Mouse (Mus musculus) NIH3T3 (cell line): ENCODE data around the gene Sestd1.

ENCODE experiments used
- DNase-seq: peaks from one replicate; pipeline ENCODE4 v3.0.0-alpha.2; 2012; ENCODE audit warnings: low read depth

The Sestd1 gene

DNA sequence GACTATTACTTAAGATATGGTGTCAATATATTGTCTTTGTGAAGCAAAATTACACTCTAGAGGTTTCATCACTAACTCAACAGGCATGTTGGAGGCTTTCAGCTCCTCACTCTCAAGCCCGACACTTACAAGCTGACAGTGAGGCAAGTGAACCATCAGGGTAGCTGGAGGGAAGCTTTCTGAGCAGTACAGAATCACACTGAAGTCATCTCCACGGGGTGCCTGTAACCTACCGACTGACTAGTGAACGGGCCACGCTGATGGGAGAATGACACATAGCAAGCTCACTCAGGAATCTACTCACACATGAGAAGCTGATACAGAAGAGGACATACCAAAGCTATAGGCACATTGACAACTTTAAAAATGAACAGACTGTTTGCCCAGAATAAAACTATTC is 67.5 kb downstream of the Sestd1 start:
- no peak for DNase-seq

DNA sequence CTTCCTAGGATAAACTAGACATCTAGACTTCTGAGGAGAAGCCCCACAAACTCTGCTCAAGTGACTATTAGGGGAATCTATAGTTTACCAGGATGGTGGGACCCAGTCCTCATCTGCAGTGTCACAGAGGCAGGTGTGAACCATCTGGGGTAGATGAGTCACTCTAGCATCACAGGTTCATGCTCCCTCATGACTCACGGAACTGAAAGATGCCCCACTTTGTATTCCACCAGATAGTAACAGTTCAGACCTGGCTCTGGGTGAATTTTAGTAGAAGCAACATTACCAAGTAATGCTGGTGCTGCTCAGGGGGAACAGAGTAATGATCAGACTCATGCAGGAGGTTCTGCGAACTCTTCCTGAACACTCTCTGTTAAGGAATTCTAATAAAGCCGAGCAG is 73.4 kb downstream of the Sestd1 start:
- no peak for DNase-seq

DNA sequence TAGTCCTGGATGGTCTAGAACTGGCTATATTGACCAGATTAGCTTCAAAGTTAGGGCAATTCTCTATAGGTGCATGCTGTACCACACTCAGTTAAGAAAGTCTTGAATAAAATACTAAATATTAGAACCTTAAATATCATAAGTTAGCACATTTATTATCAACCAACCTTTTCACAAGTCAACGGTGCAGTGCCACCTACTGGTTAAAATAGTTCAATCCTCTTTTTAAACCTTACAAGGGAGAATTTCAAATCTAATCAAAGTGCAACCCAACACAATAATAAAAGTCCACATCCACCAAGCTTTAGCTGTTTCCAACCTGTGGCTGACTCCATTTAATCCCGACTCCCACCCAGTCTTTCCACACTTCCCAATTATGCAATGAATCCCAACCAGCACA is 76.5 kb downstream of the Sestd1 start:
- DNase-seq, result peak; percentile 48

DNA sequence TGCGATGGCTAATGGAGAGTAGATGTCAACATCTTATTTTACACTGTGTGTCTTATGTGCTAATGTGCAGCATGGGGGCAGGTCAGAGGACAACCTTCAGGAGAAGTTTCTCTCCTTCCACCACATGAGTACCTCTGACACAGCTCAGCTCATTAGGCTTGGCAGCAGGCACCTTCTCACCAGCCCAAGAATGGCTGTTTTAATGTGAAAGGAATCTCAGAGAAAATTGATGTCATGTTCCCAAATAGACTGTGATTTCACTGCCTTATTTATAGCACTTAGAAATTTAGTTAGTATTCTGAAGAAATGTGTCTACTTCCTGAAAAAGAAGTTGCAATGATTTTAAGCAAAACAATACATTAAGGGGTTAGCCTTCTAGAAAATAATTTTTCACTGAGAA is 78.5 kb downstream of the Sestd1 start:
- peak; percentile 47 for DNase-seq

DNA sequence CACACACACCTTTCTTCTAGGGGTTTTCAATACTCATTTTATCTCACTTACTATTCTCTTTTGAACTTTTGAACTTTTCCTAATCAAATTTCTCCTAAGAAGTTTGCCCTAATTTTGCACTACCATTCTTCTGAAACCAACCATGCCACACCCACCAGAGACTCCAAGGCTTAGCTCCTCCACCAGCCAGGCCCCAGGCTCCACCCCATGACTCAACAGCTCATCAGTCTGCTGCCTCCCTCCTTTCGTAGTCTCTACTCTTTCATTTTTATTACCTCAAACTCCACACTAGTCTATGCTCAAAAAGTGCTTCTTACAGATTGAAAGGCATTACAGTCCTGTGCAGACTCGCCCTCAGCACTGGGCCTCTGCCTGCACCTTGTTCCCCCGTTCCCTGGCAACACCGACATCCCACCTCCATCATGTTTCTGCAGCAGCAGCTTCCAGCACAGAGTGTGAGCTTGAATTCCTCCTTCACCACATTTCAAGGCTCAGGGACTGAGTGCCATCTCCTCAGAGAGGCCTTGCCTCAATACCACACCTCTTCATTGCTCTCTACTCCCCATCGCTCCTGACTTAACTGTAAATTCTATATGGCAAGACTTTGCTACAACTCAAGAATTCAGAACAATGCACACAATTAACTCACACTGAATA is 79.3 kb downstream of the Sestd1 start:
- DNase-seq, result peak; percentile 55

DNA sequence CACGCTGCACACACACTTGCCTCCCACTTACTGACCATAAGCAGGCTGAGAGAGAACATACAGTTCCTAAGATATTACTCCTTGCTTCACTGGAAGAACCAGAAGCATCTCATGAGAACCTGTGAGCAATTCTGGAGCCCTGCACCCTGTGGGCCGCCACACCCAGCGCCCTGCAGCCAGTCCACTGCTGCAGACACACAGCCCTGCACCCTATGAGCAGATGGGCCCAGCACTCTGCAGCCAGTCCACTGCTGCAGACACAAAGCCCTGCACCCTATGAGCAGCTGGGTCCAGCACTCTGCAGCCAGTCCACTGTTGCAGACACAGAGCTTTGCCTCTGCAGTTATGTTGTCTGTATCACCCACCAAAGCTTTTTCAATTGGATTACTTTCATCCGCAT is 80.0 kb downstream of the Sestd1 start:
- DNase-seq, result no peak

DNA sequence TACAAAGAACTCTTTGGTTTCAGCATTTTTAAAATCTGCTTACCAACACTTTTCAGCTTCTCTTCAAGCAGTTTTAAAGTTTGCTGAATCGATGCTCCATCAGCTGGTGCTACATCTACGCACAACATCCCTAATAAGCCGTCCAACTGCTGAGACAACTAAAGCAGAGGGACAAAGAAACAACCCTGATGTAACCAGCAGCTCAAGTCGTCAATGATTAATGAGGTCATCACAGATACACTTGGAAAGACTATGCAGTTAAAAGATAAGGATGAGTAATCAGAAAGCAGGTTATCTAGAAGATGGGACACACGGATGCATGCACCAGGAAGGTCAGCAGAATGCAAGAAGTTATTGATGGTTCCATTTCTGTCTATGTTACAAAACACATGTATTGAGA is 82.1 kb downstream of the Sestd1 start:
- no peak for DNase-seq

DNA sequence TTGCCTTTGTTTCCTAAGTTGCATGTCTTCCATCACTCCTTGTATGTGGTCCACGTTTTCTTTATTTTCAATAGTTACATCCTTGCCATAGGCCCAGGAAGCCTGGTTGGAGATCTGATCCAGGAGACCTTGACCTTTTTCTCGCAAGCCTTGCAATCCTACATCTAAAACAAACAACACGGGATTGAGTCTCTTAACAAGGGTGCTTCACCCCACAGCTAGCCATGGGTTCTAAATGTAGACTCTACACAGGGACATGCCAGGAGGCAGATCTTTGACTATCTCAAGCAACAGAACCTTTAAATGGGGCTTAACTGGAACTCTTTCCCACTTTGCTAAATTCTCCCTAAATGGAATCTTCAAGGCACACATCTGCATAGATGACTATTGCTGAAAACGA is 83.6 kb downstream of the Sestd1 start:
- DNase-seq, result no peak

DNA sequence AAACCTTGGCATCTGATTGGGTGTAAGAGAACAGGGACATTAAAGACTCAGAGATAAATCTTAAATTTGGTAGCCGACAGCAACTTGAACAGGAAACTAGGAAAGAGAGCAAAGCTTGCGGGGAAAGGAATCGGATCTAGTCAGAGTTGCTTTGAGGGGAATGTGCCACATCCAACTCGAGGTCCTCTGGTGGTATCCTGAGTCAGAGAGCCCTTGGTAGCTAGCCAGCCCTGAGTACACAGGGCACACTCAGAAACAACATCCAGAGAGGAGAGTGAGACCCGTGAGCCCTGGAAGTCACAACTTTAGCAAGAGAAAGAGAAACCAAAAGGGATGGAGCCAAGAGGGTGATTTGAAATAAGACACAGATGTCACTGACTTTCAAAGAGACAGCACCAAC is 85.3 kb downstream of the Sestd1 start:
- DNase-seq, result no peak

DNA sequence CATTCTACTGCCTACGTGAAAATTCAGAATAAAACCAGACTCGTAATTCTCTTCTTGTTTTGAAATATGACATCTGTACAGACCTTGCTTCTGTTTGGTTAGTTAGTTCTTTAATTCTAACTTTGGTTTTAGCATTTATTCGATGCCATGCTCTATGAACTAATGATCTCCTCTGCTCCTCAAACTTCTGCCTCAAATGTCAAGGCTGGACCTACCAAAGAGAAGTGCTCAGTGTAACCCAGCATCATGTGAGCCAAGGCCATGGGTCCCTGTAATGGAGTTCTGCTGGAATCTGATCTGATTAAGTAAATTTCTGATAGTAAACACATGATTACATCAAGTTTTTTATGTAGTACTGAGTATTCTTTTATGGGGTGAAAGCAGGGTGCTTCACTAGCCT is 88.6 kb downstream of the Sestd1 start:
- no peak for DNase-seq

DNA sequence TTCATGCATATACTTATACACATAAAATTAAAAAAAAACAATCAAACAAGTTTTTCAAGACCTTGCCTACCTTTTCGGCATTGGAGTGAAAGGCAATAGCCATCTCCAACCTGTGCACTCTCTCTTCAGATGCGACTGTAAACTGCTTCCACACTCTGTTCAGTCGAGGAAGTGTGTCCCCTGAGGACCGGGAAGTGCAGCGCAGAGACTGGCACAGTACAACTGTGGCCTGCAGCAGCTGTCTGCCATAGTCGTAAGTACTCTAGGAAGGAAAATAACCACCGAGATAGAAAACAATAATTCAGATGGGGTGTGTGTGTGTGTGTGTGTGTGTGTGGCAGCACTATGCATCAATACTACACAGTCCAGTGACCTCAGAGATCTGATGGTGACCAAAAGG is 89.5 kb downstream of the Sestd1 start:
- no peak for DNase-seq

DNA sequence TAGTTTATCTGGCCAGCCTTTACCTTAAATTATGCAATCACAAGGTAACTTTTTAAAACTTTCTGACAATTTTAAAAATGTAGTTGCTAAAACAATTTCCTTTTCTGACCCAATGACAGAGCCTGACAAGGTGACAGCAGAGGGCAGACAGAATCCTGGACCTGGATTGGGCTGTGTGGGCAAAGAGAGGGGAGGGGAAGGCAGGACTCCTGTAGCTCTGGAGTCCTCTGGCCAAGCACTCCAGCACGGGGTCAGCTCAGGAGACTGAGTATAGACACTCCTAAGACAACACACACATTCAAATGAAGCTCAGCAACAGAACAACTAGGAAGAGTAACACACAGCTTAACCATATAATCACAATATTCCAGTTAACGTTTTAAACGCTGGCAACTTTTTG is 90.1 kb downstream of the Sestd1 start:
- DNase-seq, result no peak

DNA sequence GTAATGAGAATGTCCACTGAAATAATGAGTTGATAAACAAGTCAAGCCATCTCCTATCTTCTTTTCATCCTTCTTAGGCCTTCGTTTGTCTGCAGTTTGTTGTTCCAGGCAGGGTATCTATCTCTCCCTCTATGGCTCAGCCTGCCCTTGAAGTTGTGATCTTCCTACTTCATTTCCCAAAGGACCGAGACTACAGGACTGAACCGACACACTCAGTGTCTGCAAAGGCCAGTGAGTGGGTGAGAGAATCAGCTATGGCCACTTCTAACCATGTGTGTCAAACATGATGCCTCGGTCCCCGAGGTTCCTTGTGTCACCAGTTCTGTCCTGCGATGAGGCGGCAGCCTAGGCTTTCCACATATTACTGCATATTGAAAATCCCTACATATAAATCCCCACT is 90.7 kb downstream of the Sestd1 start:
- DNase-seq, result no peak

DNA sequence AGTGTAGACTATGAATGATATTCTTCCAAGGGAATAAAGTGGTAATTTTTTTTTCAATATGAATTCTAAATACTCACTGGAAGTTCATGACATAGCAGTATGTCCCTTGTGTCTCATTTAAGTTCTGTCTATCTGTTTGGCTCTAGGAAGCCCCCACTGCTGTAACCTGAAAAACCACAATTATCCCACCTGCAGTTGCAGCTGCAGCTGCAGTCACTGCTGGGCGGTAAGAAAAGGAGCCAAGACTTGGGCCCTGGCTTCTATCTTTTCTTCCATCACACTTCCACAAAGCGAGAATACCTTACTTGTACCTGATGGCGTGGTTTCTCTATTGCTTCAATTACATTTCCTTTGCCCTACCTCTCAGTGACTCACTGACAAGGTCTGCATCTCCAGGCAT is 92.9 kb downstream of the Sestd1 start:
- DNase-seq, result no peak

DNA sequence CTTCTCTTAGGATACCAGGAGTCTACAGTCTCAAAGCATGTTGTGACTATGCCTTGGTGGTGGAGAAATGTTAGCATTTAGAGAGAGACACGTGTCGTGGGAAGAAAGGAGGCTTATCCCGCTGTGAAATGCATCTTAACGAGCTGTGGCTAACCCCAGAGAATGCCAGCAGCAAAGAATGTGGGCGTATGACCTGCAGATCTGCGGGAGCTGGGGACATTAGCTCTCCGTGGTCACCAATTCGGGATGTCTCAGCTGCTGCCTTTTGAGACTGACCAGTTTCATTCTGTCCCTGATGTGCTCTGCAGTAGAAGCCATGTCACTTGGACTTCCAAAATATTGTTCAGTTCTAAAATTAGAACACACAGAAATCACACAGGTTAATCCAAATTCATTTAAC is 93.5 kb downstream of the Sestd1 start:
- DNase-seq, result no peak

DNA sequence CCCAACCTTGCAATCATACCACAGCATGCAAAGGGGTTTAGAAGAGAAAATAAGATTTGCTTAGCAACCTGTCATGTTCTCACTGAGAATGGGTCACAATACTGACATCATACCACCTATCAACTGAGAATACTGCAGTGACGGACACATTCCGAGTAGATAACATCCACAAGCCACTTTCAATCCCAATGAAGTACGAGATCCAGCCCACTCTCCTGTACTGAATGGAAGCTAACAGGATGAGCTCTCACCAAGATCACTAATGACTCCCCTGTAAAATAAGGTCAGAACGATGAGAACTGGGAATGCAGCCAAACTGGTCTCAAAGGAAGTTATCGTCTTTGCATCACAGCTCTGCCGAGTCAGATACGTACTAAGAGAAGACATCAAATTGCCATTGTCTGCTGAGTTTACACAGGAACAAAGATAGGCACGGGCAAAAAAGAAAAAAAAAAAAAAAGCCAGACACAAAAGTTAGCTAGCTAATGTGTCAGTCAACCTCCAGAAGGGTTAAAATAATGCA is 96.3 kb downstream of the Sestd1 start:
- no peak for DNase-seq

DNA sequence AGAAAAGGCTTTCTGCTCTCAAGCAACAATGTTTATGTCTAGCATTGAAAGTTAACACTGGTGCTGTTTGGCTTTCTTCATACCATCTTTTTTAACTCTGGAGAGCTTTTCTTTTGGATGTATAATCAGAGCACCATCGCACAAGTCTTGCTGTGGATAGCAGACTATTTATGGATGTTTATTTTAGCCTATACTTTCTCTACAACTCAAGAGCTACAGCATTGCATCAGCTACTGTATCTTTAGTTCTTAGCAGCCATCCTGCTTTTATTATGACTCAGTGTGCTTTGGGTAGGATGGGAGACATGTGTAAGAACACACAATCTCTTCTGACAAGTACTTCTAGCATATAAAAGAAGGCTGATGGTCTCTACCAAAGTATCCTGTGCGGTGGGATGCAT is 96.7 kb downstream of the Sestd1 start:
- DNase-seq, result no peak

DNA sequence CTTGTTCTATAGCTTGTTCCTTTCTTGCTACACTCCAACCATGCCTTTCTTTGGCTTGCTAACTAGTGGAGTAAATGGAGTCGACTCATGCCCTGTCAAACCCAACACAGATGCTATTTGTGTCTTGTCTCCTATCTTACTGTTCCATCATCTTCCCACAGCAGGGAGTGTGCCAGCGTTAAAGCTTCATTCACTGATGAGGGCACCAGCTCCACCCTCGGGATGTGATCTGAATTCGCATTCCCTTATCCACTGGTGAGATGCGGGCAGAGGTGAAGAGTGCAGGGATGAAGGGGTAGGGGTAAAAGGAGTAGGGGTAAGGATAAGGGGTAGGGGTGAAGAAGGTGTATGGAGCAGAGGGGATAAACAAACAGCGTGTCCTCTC is 97.4 kb downstream of the Sestd1 start:
- no peak for DNase-seq

DNA sequence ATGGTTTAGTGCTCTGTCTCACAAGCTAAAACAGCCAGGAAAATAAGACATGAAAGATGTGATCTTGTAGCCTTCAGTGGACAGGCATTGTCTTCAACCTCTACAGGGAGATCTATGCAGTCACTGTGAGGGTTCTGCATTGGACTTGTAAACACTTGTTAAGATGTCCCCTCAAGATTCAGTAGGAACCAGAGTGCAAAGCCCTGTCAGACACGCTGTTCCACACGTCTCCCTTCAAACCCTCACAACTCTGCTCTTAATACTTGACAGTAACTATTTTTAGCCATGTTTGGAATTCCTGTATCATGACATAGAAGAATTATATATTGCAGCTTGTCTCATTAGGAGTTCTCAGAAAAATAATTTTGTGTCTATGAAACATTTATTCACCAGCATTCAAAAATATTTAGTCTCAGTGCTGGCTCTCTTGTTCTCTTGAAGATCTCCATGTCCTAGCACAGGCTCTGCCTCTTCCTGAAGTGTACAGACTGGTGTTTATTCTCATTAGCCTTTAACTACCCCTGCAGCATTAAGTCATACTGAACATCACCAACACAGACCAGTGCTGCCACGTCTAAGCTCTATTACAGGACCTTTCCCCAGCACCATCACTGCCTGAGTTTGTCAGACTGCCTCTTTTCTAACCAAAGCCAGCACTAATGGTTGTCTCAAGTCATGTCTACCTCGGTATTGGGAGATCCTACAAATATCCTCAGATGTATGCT is 98.0 kb downstream of the Sestd1 start:
- no peak for DNase-seq

DNA sequence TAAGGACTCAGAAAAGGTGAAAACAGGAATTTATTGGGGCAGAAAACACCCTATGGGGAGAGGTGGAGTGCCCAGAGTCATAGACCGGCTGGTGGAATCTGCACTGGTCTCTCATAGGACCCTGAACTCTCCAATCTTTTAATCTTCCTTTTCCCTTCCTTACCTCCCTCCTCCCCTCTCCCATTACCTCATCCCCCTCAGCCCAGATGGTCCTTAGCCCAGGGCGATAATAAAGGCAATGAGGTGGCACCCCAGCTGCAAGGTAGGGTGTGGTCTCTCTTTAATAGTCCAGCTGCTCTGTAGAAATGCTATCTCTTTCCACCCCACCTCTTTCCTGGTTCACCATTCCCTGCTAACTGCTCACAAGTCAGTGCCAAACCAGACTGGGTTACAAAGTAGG is 102.9 kb downstream of the Sestd1 start:
- no peak for DNase-seq

DNA sequence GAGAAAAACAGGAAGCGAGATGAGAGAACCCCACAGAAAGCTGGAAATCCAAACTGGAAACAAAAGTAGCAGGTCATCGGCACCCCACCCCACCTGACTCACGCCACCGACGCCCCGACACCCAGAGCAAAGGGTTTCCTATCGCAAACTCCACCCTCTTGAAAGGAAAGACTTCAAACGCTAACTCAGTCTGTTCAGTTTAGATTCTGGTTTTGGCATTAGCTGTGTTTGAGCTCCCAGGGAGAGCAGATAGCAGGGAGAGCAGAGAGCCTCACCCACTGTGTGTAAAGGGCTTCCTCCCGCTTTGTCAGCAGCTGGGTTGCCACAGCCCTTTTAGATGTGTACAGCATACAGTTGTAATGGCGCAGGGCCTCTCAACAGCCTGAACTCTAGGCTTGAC is 104.0 kb downstream of the Sestd1 start:
- DNase-seq, result peak; percentile 38

DNA sequence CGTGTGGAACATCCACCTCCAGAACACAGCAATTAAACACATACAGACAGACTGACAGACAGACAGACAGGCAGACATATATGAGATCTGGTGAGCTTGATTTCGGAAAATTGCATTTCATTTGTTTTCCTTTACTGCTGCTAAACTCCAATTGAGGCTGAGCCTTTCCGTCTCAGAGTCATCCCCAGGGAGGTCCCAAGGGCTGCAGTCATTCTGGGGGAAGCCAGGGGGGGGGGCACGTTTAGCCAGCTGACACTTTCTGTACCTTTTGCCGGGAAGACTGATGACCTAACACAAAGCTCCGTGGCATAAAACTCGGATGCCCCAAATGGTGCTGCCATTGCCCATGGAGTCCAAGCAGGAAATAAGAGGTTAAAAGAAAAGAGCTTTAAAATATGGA is 105.0 kb downstream of the Sestd1 start:
- DNase-seq, result no peak

DNA sequence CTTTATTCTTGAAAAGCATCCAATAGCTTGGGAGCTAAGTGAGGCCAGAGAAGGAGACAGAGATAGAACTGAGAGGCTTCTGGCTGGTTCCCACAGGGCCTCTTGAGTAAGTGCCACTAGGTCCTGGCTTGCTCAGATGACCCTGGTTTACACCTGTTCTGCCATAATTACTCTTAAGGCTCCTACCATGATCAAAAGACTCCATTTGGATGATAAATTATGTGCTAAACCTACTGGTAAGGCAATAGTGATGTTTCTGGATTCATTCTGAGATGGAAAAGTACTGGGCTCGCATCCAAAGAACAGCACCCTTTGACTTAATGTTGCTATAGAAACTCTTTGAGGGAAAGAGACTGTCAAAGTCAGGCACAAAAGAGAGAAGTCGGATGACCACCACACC is 106.1 kb downstream of the Sestd1 start:
- DNase-seq, result peak; percentile 60

DNA sequence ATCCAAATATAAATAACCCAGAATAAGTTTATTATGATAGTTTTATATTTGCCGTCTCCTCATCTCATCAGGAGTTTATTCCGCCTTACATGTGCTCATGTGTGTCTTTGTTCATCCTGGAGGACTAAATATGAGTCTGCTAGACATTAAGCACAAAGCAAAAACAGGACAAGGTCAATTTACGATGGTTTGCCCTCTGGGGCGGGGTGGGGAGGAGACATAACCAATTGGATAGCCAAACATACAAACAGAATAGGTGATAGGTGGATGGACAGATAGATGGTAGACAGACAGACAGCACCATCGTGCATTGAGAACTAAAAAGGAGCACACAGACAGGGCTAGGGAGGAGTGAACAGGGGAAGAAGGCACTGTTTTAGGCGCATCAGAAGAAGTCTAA is 106.6 kb downstream of the Sestd1 start:
- no peak for DNase-seq
